Mouse (Mus musculus): ENCODE results near the gene Chrng. TPM values are rescaled to one million over a fixed set of nuclear protein-coding genes. Genes with fewer than 3 reads are reported as not detected.

Chrng gene
- polyA plus RNA-seq, 1 experiment from 2014 or later: 0.62 TPM

DNA sequence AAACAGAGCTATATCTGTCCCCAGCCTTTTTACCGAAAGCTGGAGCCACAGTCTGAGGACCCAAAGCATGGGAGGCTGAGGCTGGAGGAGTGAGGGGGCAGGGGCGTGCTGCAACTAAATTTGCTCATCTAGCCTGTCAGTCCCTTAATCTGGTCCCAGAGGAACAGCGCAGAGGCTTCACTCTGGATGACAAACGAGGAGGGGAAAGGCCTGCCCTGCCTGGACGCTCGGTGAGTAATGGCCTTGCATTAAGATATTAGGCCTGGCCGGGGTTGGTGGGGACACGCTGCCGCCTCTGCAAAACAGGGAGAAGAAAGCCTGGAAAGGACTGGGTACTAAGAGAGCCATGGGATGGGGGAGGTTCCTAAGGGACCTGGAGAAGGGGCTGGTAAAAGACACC, 32.1 kb upstream of the Chrng start:
- WGBS: 44% methylated on average over 9 of the region's 9 CpGs
- Histone ChIP-seq H3K9me3 (ENCODE audit: control insufficient read depth, low read length) (no peaks in the 10 kb centered on the region), H3K4me3 (ENCODE audit: low read depth, low read length) (no peak overlapping the region), H3K27me3 (replicated peaks; ENCODE audit: control insufficient read depth, insufficient read depth, low read length) (peaks cover 51% of the 10 kb centered on the region), H3K4me2 (no peak overlapping the region), H3K9ac (ENCODE audit: low read depth, low read length) (no peak overlapping the region), H3K36me3 (ENCODE audit: control insufficient read depth, insufficient read depth, low read length) (no peaks in the 10 kb centered on the region), H3K27ac (ENCODE audit: low read depth, low read length) (no peak overlapping the region), H3K4me1 (replicated peaks; ENCODE audit: control insufficient read depth, insufficient read depth, low read length) (peaks cover 5% of the 10 kb centered on the region; the same call in 1 of the 2 replicates)
- ATAC-seq (replicated peaks; ENCODE audit: low FRiP score) (no peak), DNase-seq (ENCODE audit: low spot score) (no peak)

GRCm38 (mm10) chr1:87174006-87174955, 30.2 kb upstream of the Chrng start:
- Histone ChIP-seq H3K27me3 (replicated peaks; ENCODE audit: control insufficient read depth, insufficient read depth, low read length) (peaks cover 46% of the 10 kb centered on the region), H3K4me2 (peak overlapping the region; percentile 31; the same call in 1 of the 2 replicates), H3K9ac (ENCODE audit: low read depth, low read length) (no peak overlapping the region), H3K9me3 (ENCODE audit: control insufficient read depth, low read length) (no peaks in the 10 kb centered on the region), H3K4me3 (ENCODE audit: low read depth, low read length) (no peak overlapping the region), H3K4me1 (replicated peaks; ENCODE audit: control insufficient read depth, insufficient read depth, low read length) (peaks cover 5% of the 10 kb centered on the region; the same call in 1 of the 2 replicates), H3K27ac (ENCODE audit: low read depth, low read length) (no peak overlapping the region), H3K36me3 (ENCODE audit: control insufficient read depth, insufficient read depth, low read length) (no peaks in the 10 kb centered on the region)
- DNase-seq (ENCODE audit: low spot score): peak; percentile 71
- 26% methylated on average over 28 of the region's 28 CpGs for WGBS
- 0 out of 2 replicates have a peak, but pooled peaks have one; percentile 16 for ATAC-seq (replicated peaks; ENCODE audit: low FRiP score)

GRCm38 (mm10) chr1:87175852-87176292, 28.6 kb upstream of the Chrng start:
- Histone ChIP-seq H3K36me3 (ENCODE audit: control insufficient read depth, insufficient read depth, low read length) (no peaks in the 10 kb centered on the region), H3K4me2 (no peak overlapping the region), H3K27me3 (replicated peaks; ENCODE audit: control insufficient read depth, insufficient read depth, low read length) (peaks cover 37% of the 10 kb centered on the region), H3K9ac (ENCODE audit: low read depth, low read length) (no peak overlapping the region), H3K4me1 (replicated peaks; ENCODE audit: control insufficient read depth, insufficient read depth, low read length) (no peaks in the 10 kb centered on the region), H3K4me3 (ENCODE audit: low read depth, low read length) (no peak overlapping the region), H3K9me3 (ENCODE audit: control insufficient read depth, low read length) (no peaks in the 10 kb centered on the region), H3K27ac (ENCODE audit: low read depth, low read length) (no peak overlapping the region)
- WGBS: 30% methylated on average over 11 of the region's 11 CpGs
- DNase-seq (ENCODE audit: low spot score) (no peak), ATAC-seq (replicated peaks; ENCODE audit: low FRiP score) (no peak; the same call in 1 of the 2 replicates)

GRCm38 (mm10) chr1:87180896-87181295, 23.6 kb upstream of the Chrng start:
- DNase-seq (ENCODE audit: low spot score) (no peak), ATAC-seq (replicated peaks; ENCODE audit: low FRiP score) (no peak)
- H3K4me1 ChIP-seq (replicated peaks; ENCODE audit: control insufficient read depth, insufficient read depth, low read length): no peaks in the 10 kb centered on the region
- WGBS: 36% methylated on average over 5 of the region's 5 CpGs
- no peaks in the 10 kb centered on the region for H3K36me3 ChIP-seq (ENCODE audit: control insufficient read depth, insufficient read depth, low read length)
- H3K27ac ChIP-seq (ENCODE audit: low read depth, low read length): no peak overlapping the region
- peaks cover 51% of the 10 kb centered on the region for H3K27me3 ChIP-seq (replicated peaks; ENCODE audit: control insufficient read depth, insufficient read depth, low read length)
- H3K4me2 ChIP-seq: no peak overlapping the region
- H3K9ac ChIP-seq (ENCODE audit: low read depth, low read length): no peak overlapping the region
- no peak overlapping the region for H3K4me3 ChIP-seq (ENCODE audit: low read depth, low read length)
- no peaks in the 10 kb centered on the region for H3K9me3 ChIP-seq (ENCODE audit: control insufficient read depth, low read length)

DNA sequence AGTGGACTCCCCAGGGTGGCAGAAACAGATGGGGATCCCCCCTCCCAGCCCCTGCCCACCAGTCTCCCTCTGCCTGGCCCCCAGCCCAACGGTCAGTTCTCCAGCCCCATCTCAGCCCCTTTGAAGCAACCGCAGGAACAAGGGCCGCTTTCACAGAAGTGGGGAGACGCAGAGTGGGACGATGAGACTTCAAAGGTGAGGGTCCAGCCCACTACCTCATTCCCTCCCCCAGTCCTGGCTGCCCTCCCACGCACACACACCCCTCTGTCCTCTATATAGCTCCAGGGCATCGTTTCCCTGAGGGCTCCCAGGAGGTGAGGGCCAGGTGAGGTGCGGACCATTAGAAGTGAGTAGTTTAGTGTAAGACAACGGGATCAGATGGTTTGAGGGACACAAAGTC, 21.4 kb upstream of the Chrng start, which contains the start of gene Prss56:
Gene Prss56 (plus strand): TSS at position 301 of the 400 bp plus-strand sequence.
- Histone ChIP-seq H3K27me3 (replicated peaks; ENCODE audit: control insufficient read depth, insufficient read depth, low read length) (peaks cover 68% of the 10 kb centered on the region), H3K4me2 (no peak within 1 kb of the TSS), H3K36me3 (ENCODE audit: control insufficient read depth, insufficient read depth, low read length) (no peaks in the 10 kb centered on the region), H3K9me3 (ENCODE audit: control insufficient read depth, low read length) (no peaks in the 10 kb centered on the region), H3K4me3 (ENCODE audit: low read depth, low read length) (no peak within 1 kb of the TSS), H3K27ac (ENCODE audit: low read depth, low read length) (no peak within 1 kb of the TSS), H3K4me1 (replicated peaks; ENCODE audit: control insufficient read depth, insufficient read depth, low read length) (peaks cover 6% of the 10 kb centered on the region), H3K9ac (ENCODE audit: low read depth, low read length) (no peak within 1 kb of the TSS)
- ATAC-seq (replicated peaks; ENCODE audit: low FRiP score) (no peak), DNase-seq (ENCODE audit: low spot score) (no peak)
- 53% methylated on average over 9 of the region's 9 CpGs for WGBS

- Histone ChIP-seq H3K9me3 (ENCODE audit: control insufficient read depth, low read length) (no peaks in the 10 kb centered on the region), H3K27me3 (replicated peaks; ENCODE audit: control insufficient read depth, insufficient read depth, low read length) (peaks cover 77% of the 10 kb centered on the region), H3K9ac (ENCODE audit: low read depth, low read length) (no peak overlapping the region), H3K4me3 (ENCODE audit: low read depth, low read length) (no peak overlapping the region), H3K36me3 (ENCODE audit: control insufficient read depth, insufficient read depth, low read length) (no peaks in the 10 kb centered on the region), H3K27ac (ENCODE audit: low read depth, low read length) (no peak overlapping the region), H3K4me1 (replicated peaks; ENCODE audit: control insufficient read depth, insufficient read depth, low read length) (peaks cover 6% of the 10 kb centered on the region), H3K4me2 (no peak overlapping the region; the same call in 1 of the 2 replicates)
- ATAC-seq (replicated peaks; ENCODE audit: low FRiP score) (no peak), DNase-seq (ENCODE audit: low spot score) (no peak)
- 27% methylated on average over 15 of the region's 15 CpGs for WGBS
These were observed 20.3 kb upstream of the Chrng start for GRCm38 (mm10) chr1:87183998-87184750.

GRCm38 (mm10) chr1:87184751-87185139, 19.7 kb upstream of the Chrng start:
- 13% methylated on average over 20 of the region's 20 CpGs for WGBS

GRCm38 (mm10) chr1:87185526-87185925, 18.9 kb upstream of the Chrng start:
- no peak overlapping the region for H3K9ac ChIP-seq (ENCODE audit: low read depth, low read length)
- H3K4me1 ChIP-seq (replicated peaks; ENCODE audit: control insufficient read depth, insufficient read depth, low read length): peaks cover 6% of the 10 kb centered on the region
- no peak overlapping the region for H3K27ac ChIP-seq (ENCODE audit: low read depth, low read length)
- H3K4me3 ChIP-seq (ENCODE audit: low read depth, low read length): no peak overlapping the region
- no peaks in the 10 kb centered on the region for H3K9me3 ChIP-seq (ENCODE audit: control insufficient read depth, low read length)
- H3K27me3 ChIP-seq (replicated peaks; ENCODE audit: control insufficient read depth, insufficient read depth, low read length): peaks cover 74% of the 10 kb centered on the region
- no peak for DNase-seq (ENCODE audit: low spot score)
- H3K36me3 ChIP-seq (ENCODE audit: control insufficient read depth, insufficient read depth, low read length): no peaks in the 10 kb centered on the region
- no peak overlapping the region for H3K4me2 ChIP-seq
- ATAC-seq (replicated peaks; ENCODE audit: low FRiP score): no peak
- 14% methylated on average over 13 of the region's 13 CpGs for WGBS

More at GRCm38 (mm10) chr1:87184751-87185139, 19.7 kb upstream of the Chrng start:
- Histone ChIP-seq H3K4me1 (replicated peaks; ENCODE audit: control insufficient read depth, insufficient read depth, low read length) (peaks cover 6% of the 10 kb centered on the region), H3K4me3 (ENCODE audit: low read depth, low read length) (no peak overlapping the region), H3K9me3 (ENCODE audit: control insufficient read depth, low read length) (no peaks in the 10 kb centered on the region), H3K9ac (ENCODE audit: low read depth, low read length) (no peak overlapping the region), H3K36me3 (ENCODE audit: control insufficient read depth, insufficient read depth, low read length) (no peaks in the 10 kb centered on the region), H3K27ac (ENCODE audit: low read depth, low read length) (no peak overlapping the region), H3K27me3 (replicated peaks; ENCODE audit: control insufficient read depth, insufficient read depth, low read length) (peaks cover 77% of the 10 kb centered on the region), H3K4me2 (no peak overlapping the region; the same call in 1 of the 2 replicates)
- DNase-seq (ENCODE audit: low spot score): no peak
- ATAC-seq (replicated peaks; ENCODE audit: low FRiP score): no peak

Measured in liver, embryonic 11.5 days (tissue).